12 mouse cellular contexts compared by ENCODE assay signal in genomic region chr9:72943424-72943823, GRCm38 (mm10). TPM values are rescaled to one million over a fixed set of nuclear protein-coding genes. Genes with fewer than 3 reads are reported as not detected.
DNase-seq lines count a peak whose midpoint lies in the region; ATAC-seq and TF ChIP-seq lines count a peak whose summit lies in the region.
"Had no signal": no experiment of that assay in that cellular context is flagged by ENCODE, and none has a peak within 500 bp of the region (broad histone marks: within the 10 kb centered on the region; RNA-seq: fewer than 3 reads in every experiment).

No protein-coding gene starts in this region.

- no peak for TF ChIP-seq POLR2A in olfactory bulb, adult 2 months (IDR thresholded peaks at IDR 0.05; ENCODE audit: insufficient read depth, low read depth, low read length)

- no peaks in the 10 kb centered on the region for H3K9me3 ChIP-seq in kidney, embryonic 15.5 days (replicated peaks)
- no peaks in the 10 kb centered on the region for H3K9me3 ChIP-seq in hindbrain, embryonic 11.5 days (ENCODE audit: control insufficient read depth, low read length)

- H3K27ac ChIP-seq in kidney, embryonic 15.5 days, result no peak overlapping the region
- H3K27ac ChIP-seq in olfactory bulb, adult 2 months (ENCODE audit: insufficient read depth, low read depth, low read length), result no peak overlapping the region
- H3K27ac ChIP-seq in hindbrain, embryonic 11.5 days (ENCODE audit: low read depth, low read length), result no peak overlapping the region
- H3K27ac ChIP-seq: heart, embryonic 15.5 days; limb, embryonic 12.5 days had no signal

- H3K27me3 ChIP-seq in kidney, embryonic 15.5 days, result no peaks in the 10 kb centered on the region
- no peaks in the 10 kb centered on the region for H3K27me3 ChIP-seq in hindbrain, embryonic 11.5 days (ENCODE audit: control insufficient read depth, insufficient read depth, low read length)
- H3K27me3 ChIP-seq: heart, embryonic 15.5 days; limb, embryonic 12.5 days had no signal

- no peak for ATAC-seq in CD4-positive, CD25-positive, alpha-beta regulatory T cell, adult 4 months
- no peak for ATAC-seq in kidney, embryonic 15.5 days (replicated peaks; ENCODE audit: low FRiP score)
- ATAC-seq in hindbrain, embryonic 11.5 days (ENCODE audit: low FRiP score), result no peak
- ATAC-seq: activated CD4-positive, CD25-positive, alpha-beta regulatory T cell, adult 4 months had no signal

- H3K4me3 ChIP-seq in kidney, embryonic 15.5 days (replicated peaks), result no peak overlapping the region
- H3K4me3 ChIP-seq in olfactory bulb, adult 2 months (ENCODE audit: insufficient read depth, low read depth, low read length), result no peak overlapping the region
- H3K4me3 ChIP-seq in hindbrain, embryonic 11.5 days (ENCODE audit: low read depth, low read length), result no peak overlapping the region
- H3K4me3 ChIP-seq: heart, embryonic 15.5 days; limb, embryonic 12.5 days had no signal

- WGBS in kidney, embryonic 15.5 days, result 67% methylated on average over 3 of the region's 3 CpGs
- 66% methylated on average over 3 of the region's 3 CpGs for WGBS in olfactory bulb, adult 2 months
- WGBS in hindbrain, embryonic 11.5 days, result 57% methylated on average over 3 of the region's 3 CpGs

- H3K36me3 ChIP-seq in kidney, embryonic 15.5 days, result peaks cover 35% of the 10 kb centered on the region
- peaks cover 7% of the 10 kb centered on the region; the same call in 1 of the 2 replicates for H3K36me3 ChIP-seq in hindbrain, embryonic 11.5 days (ENCODE audit: control insufficient read depth, insufficient read depth, low read length)

- peak; percentile 36 for DNase-seq in CD4-positive, CD25-positive, alpha-beta regulatory T cell, adult 2 months (ENCODE audit: low read depth, low spot score)
- peak; percentile 20 to 27 for DNase-seq in kidney, postnatal 4 days
- DNase-seq in thymus, postnatal 0 days (ENCODE audit: low spot score), result peak; percentile 17
- DNase-seq in thymus, adult 18-20 months, result no peak
- no peak for DNase-seq in hindbrain, embryonic 11.5 days (ENCODE audit: low spot score)

- H3K4me1 ChIP-seq in kidney, embryonic 15.5 days, result no peaks in the 10 kb centered on the region
- no peaks in the 10 kb centered on the region for H3K4me1 ChIP-seq in olfactory bulb, adult 2 months (ENCODE audit: control insufficient read depth, insufficient read depth, low read length)
- no peaks in the 10 kb centered on the region for H3K4me1 ChIP-seq in hindbrain, embryonic 11.5 days (replicated peaks; ENCODE audit: control insufficient read depth, insufficient read depth, low read length)
- H3K4me1 ChIP-seq: heart, embryonic 15.5 days; limb, embryonic 12.5 days had no signal

- no peak overlapping the region for H3K9ac ChIP-seq in kidney, embryonic 15.5 days
- no peak overlapping the region for H3K9ac ChIP-seq in hindbrain, embryonic 11.5 days (ENCODE audit: low read depth, low read length)
- H3K9ac ChIP-seq: heart, embryonic 15.5 days; limb, embryonic 12.5 days had no signal

- TF ChIP-seq CTCF in olfactory bulb, adult 2 months (IDR thresholded peaks at IDR 0.05; ENCODE audit: insufficient read depth, low read depth, low read length), result peak; percentile 10; the same call in 1 of the 2 replicates

- H3K4me2 ChIP-seq in kidney, embryonic 15.5 days, result no peak overlapping the region
- H3K4me2 ChIP-seq in hindbrain, embryonic 11.5 days (replicated peaks; ENCODE audit: low read depth, low read length), result no peak overlapping the region
- H3K4me2 ChIP-seq: heart, embryonic 15.5 days; limb, embryonic 12.5 days had no signal

RNA-seq across cellular contexts. Expression of gene Dyx1c1, which starts 15.2 kb away (rescaled TPM):
- 1 to 10 TPM; 3.7 to 4.0 TPM for polyA plus RNA-seq in CD4-positive, CD25-positive, alpha-beta regulatory T cell, adult 4 months (2017; shearing (Covaris generic))
- polyA plus RNA-seq in kidney, embryonic 15.5 days (2015; fragmentation: Nextera tagmentation; extraction: Ambion mirVana), result 1.9 and 2.8 TPM in 2 replicates
- 0.79 and 1.4 TPM in 2 replicates for polyA plus RNA-seq in thymus, postnatal 0 days (2015; fragmentation: Nextera tagmentation; extraction: Ambion mirVana)
- not detected in 2 replicates for polyA plus RNA-seq in olfactory bulb, adult 2 months (2012; ENCODE audit: insufficient read depth, insufficient read length, low replicate concordance, missing spikeins)
- 3.0 and 3.8 TPM in 2 replicates for polyA plus RNA-seq in hindbrain, embryonic 11.5 days (2014; fragmentation: Nextera tagmentation; extraction: Ambion mirVana)

RNA-seq across cellular contexts. Expression of gene Gm44503, which starts 15.2 kb away (rescaled TPM):
- under 1 TPM in 1 of 2 experiments, not detected in 1; 0.27 TPM for polyA plus RNA-seq in CD4-positive, CD25-positive, alpha-beta regulatory T cell, adult 4 months (2017; shearing (Covaris generic))
- not detected in 2 replicates for polyA plus RNA-seq in kidney, embryonic 15.5 days (2015; fragmentation: Nextera tagmentation; extraction: Ambion mirVana)
- not detected in 2 replicates for polyA plus RNA-seq in thymus, postnatal 0 days (2015; fragmentation: Nextera tagmentation; extraction: Ambion mirVana)
- polyA plus RNA-seq in olfactory bulb, adult 2 months (2012; ENCODE audit: insufficient read depth, insufficient read length, low replicate concordance, missing spikeins), result not detected in 2 replicates
- 0.37 TPM in 1 of 2 replicates, not detected in the other for polyA plus RNA-seq in hindbrain, embryonic 11.5 days (2014; fragmentation: Nextera tagmentation; extraction: Ambion mirVana)
- polyA plus RNA-seq: activated CD4-positive, CD25-positive, alpha-beta regulatory T cell, adult 4 months; heart, embryonic 15.5 days; intestine, embryonic 14.5 days; limb, embryonic 12.5 days had no signal

RNA-seq across cellular contexts. Expression of gene Pygo1, which starts 18.0 kb away (rescaled TPM):
- not detected for polyA plus RNA-seq in CD4-positive, CD25-positive, alpha-beta regulatory T cell, adult 4 months (2017; shearing (Covaris generic))
- polyA plus RNA-seq in kidney, embryonic 15.5 days (2015; fragmentation: Nextera tagmentation; extraction: Ambion mirVana), result 5.4 TPM in 2 replicates
- polyA plus RNA-seq in thymus, postnatal 0 days (2015; fragmentation: Nextera tagmentation; extraction: Ambion mirVana), result 0.66 and 0.75 TPM in 2 replicates
- polyA plus RNA-seq in olfactory bulb, adult 2 months (2012; ENCODE audit: insufficient read depth, insufficient read length, low replicate concordance, missing spikeins), result not detected in 2 replicates
- polyA plus RNA-seq in hindbrain, embryonic 11.5 days (2014; fragmentation: Nextera tagmentation; extraction: Ambion mirVana), result 11.5 and 12.4 TPM in 2 replicates
- polyA plus RNA-seq: activated CD4-positive, CD25-positive, alpha-beta regulatory T cell, adult 4 months had no signal

RNA-seq across cellular contexts. Expression of gene Ccpg1os, which starts 41.8 kb away (rescaled TPM):
- 1 to 10 TPM; 5.7 to 9.5 TPM for polyA plus RNA-seq in CD4-positive, CD25-positive, alpha-beta regulatory T cell, adult 4 months (2017; shearing (Covaris generic))
- polyA plus RNA-seq in kidney, embryonic 15.5 days (2015; fragmentation: Nextera tagmentation; extraction: Ambion mirVana), result 20.6 and 22.8 TPM in 2 replicates
- polyA plus RNA-seq in thymus, postnatal 0 days (2015; fragmentation: Nextera tagmentation; extraction: Ambion mirVana), result 13.3 and 18.4 TPM in 2 replicates
- polyA plus RNA-seq in olfactory bulb, adult 2 months (2012; ENCODE audit: insufficient read depth, insufficient read length, low replicate concordance, missing spikeins), result not detected in 2 replicates
- polyA plus RNA-seq in hindbrain, embryonic 11.5 days (2014; fragmentation: Nextera tagmentation; extraction: Ambion mirVana), result 26.3 and 28.1 TPM in 2 replicates

RNA-seq across cellular contexts. Expression of gene Ccpg1, which starts 41.8 kb away (rescaled TPM):
- polyA plus RNA-seq in CD4-positive, CD25-positive, alpha-beta regulatory T cell, adult 4 months (2017; shearing (Covaris generic)), result 100 to 1,000 TPM in 1 of 2 experiments, 10 to 100 TPM in 1; 85.9 to 106 TPM
- polyA plus RNA-seq in kidney, embryonic 15.5 days (2015; fragmentation: Nextera tagmentation; extraction: Ambion mirVana), result 34.7 and 36.6 TPM in 2 replicates
- polyA plus RNA-seq in thymus, postnatal 0 days (2015; fragmentation: Nextera tagmentation; extraction: Ambion mirVana), result 34.7 and 36.1 TPM in 2 replicates
- not detected in 2 replicates for polyA plus RNA-seq in olfactory bulb, adult 2 months (2012; ENCODE audit: insufficient read depth, insufficient read length, low replicate concordance, missing spikeins)
- polyA plus RNA-seq in hindbrain, embryonic 11.5 days (2014; fragmentation: Nextera tagmentation; extraction: Ambion mirVana), result 31.2 and 33.6 TPM in 2 replicates

Comparison
In these comparisons a context has a peak if more than half of its experiments do, and no peak if none do; other contexts are left out.
1. DNase-seq: peak in CD4-positive, CD25-positive, alpha-beta regulatory T cell, adult 2 months (single experiment), kidney, postnatal 4 days (2 of 2) and thymus, postnatal 0 days (single experiment); none in thymus, adult 18-20 months (0 of 2) and hindbrain, embryonic 11.5 days (single experiment).